Mouse (Mus musculus): ENCODE measurements at regions not wholly inside any gene's neighbourhood (a gene's known extent, or its start where the extent isn't known, plus 50 kb on each side); places are given as distances from the start of the nearest gene placed in this dataset.

GRCm38 (mm10) chr15:59716872-59717271 lies 299.5 kb downstream of the 4933412E24Rik start:
- H3K36me3 ChIP-seq (ENCODE audit: control insufficient read depth, insufficient read depth, low read length) = no peaks in the 10 kb centered on the region
- no peak for TF ChIP-seq CTCF (IDR thresholded peaks at IDR 0.05; ENCODE audit: extremely low read depth, insufficient read length, insufficient replicate concordance, low read depth, low read length)
- no peak for TF ChIP-seq POLR2A (IDR thresholded peaks at IDR 0.05; ENCODE audit: low read depth, low read length)
- H3K27me3 ChIP-seq (ENCODE audit: control insufficient read depth, insufficient read depth, low read length) = no peaks in the 10 kb centered on the region
- no peak overlapping the region for H3K27ac ChIP-seq (ENCODE audit: insufficient read depth, low read depth, low read length)
- 79% methylated on average over 6 of the region's 6 CpGs for WGBS
- H3K4me1 ChIP-seq (ENCODE audit: control insufficient read depth, insufficient read depth, insufficient read length, low read length) = peaks cover 19% of the 10 kb centered on the region
- no peak overlapping the region for H3K4me3 ChIP-seq (ENCODE audit: low read depth, low read length)

GRCm38 (mm10) chr15:59715951-59716350 lies 300.5 kb downstream of the 4933412E24Rik start:
- peaks cover 15% of the 10 kb centered on the region for H3K4me1 ChIP-seq (ENCODE audit: control insufficient read depth, insufficient read depth, insufficient read length, low read length)
- WGBS = 32% methylated on average over 3 of the region's 3 CpGs
- TF ChIP-seq POLR2A (IDR thresholded peaks at IDR 0.05; ENCODE audit: low read depth, low read length) = no peak
- no peak for TF ChIP-seq CTCF (IDR thresholded peaks at IDR 0.05; ENCODE audit: extremely low read depth, insufficient read length, insufficient replicate concordance, low read depth, low read length)
- H3K27me3 ChIP-seq (ENCODE audit: control insufficient read depth, insufficient read depth, low read length) = no peaks in the 10 kb centered on the region
- H3K36me3 ChIP-seq (ENCODE audit: control insufficient read depth, insufficient read depth, low read length) = no peaks in the 10 kb centered on the region
- no peak overlapping the region for H3K4me3 ChIP-seq (ENCODE audit: low read depth, low read length)
- no peak overlapping the region for H3K27ac ChIP-seq (ENCODE audit: insufficient read depth, low read depth, low read length)

- no peak for TF ChIP-seq CTCF (IDR thresholded peaks at IDR 0.05; ENCODE audit: extremely low read depth, insufficient read length, insufficient replicate concordance, low read depth, low read length)
- no peak for TF ChIP-seq POLR2A (IDR thresholded peaks at IDR 0.05; ENCODE audit: low read depth, low read length)
- WGBS = 76% methylated on average over 8 of the region's 8 CpGs
- H3K4me1 ChIP-seq (ENCODE audit: control insufficient read depth, insufficient read depth, insufficient read length, low read length) = peaks cover 6% of the 10 kb centered on the region; the same call in 1 of the 2 replicates
- no peak overlapping the region for H3K4me3 ChIP-seq (ENCODE audit: low read depth, low read length)
- H3K36me3 ChIP-seq (ENCODE audit: control insufficient read depth, insufficient read depth, low read length) = no peaks in the 10 kb centered on the region
- no peaks in the 10 kb centered on the region for H3K27me3 ChIP-seq (ENCODE audit: control insufficient read depth, insufficient read depth, low read length)
- H3K27ac ChIP-seq (ENCODE audit: insufficient read depth, low read depth, low read length) = no peak overlapping the region
Measured at GRCm38 (mm10) chr15:59713965-59714739, 302.3 kb downstream of the 4933412E24Rik start.

GRCm38 (mm10) chr15:59712077-59712752 lies 304.2 kb downstream of the 4933412E24Rik start:
- Histone ChIP-seq H3K27me3 (ENCODE audit: control insufficient read depth, insufficient read depth, low read length) (no peaks in the 10 kb centered on the region), H3K27ac (ENCODE audit: insufficient read depth, low read depth, low read length) (no peak overlapping the region), H3K4me3 (ENCODE audit: low read depth, low read length) (no peak overlapping the region), H3K4me1 (ENCODE audit: control insufficient read depth, insufficient read depth, insufficient read length, low read length) (no peaks in the 10 kb centered on the region; the same call in 1 of the 2 replicates), H3K36me3 (ENCODE audit: control insufficient read depth, insufficient read depth, low read length) (no peaks in the 10 kb centered on the region)
- 68% methylated on average over 5 of the region's 5 CpGs for WGBS
- TF ChIP-seq CTCF (IDR thresholded peaks at IDR 0.05; ENCODE audit: extremely low read depth, insufficient read length, insufficient replicate concordance, low read depth, low read length) (no peak), POLR2A (IDR thresholded peaks at IDR 0.05; ENCODE audit: low read depth, low read length) (no peak)

GRCm38 (mm10) chr15:59709925-59710324 lies 306.5 kb downstream of the 4933412E24Rik start:
- Histone ChIP-seq H3K4me1 (ENCODE audit: control insufficient read depth, insufficient read depth, insufficient read length, low read length) (no peaks in the 10 kb centered on the region), H3K27ac (ENCODE audit: insufficient read depth, low read depth, low read length) (no peak overlapping the region), H3K36me3 (ENCODE audit: control insufficient read depth, insufficient read depth, low read length) (no peaks in the 10 kb centered on the region), H3K4me3 (ENCODE audit: low read depth, low read length) (no peak overlapping the region), H3K27me3 (ENCODE audit: control insufficient read depth, insufficient read depth, low read length) (no peaks in the 10 kb centered on the region)
- TF ChIP-seq CTCF (IDR thresholded peaks at IDR 0.05; ENCODE audit: extremely low read depth, insufficient read length, insufficient replicate concordance, low read depth, low read length) (no peak), POLR2A (IDR thresholded peaks at IDR 0.05; ENCODE audit: low read depth, low read length) (no peak)
- WGBS = 92% methylated on average over 2 of the region's 2 CpGs

GRCm38 (mm10) chr15:59708402-59708801 lies 308.0 kb downstream of the 4933412E24Rik start:
- H3K4me1 ChIP-seq (ENCODE audit: control insufficient read depth, insufficient read depth, insufficient read length, low read length) = no peaks in the 10 kb centered on the region
- no peak overlapping the region for H3K4me3 ChIP-seq (ENCODE audit: low read depth, low read length)
- no peak for TF ChIP-seq POLR2A (IDR thresholded peaks at IDR 0.05; ENCODE audit: low read depth, low read length)
- no peak for TF ChIP-seq CTCF (IDR thresholded peaks at IDR 0.05; ENCODE audit: extremely low read depth, insufficient read length, insufficient replicate concordance, low read depth, low read length)
- H3K36me3 ChIP-seq (ENCODE audit: control insufficient read depth, insufficient read depth, low read length) = no peaks in the 10 kb centered on the region
- no peaks in the 10 kb centered on the region for H3K27me3 ChIP-seq (ENCODE audit: control insufficient read depth, insufficient read depth, low read length)
- H3K27ac ChIP-seq (ENCODE audit: insufficient read depth, low read depth, low read length) = no peak overlapping the region

- Histone ChIP-seq H3K27me3 (ENCODE audit: control insufficient read depth, insufficient read depth, low read length) (no peaks in the 10 kb centered on the region), H3K36me3 (ENCODE audit: control insufficient read depth, insufficient read depth, low read length) (no peaks in the 10 kb centered on the region), H3K4me1 (ENCODE audit: control insufficient read depth, insufficient read depth, insufficient read length, low read length) (no peaks in the 10 kb centered on the region), H3K27ac (ENCODE audit: insufficient read depth, low read depth, low read length) (no peak overlapping the region), H3K4me3 (ENCODE audit: low read depth, low read length) (no peak overlapping the region)
- 70% methylated on average over 8 of the region's 8 CpGs for WGBS
- TF ChIP-seq CTCF (IDR thresholded peaks at IDR 0.05; ENCODE audit: extremely low read depth, insufficient read length, insufficient replicate concordance, low read depth, low read length) (no peak), POLR2A (IDR thresholded peaks at IDR 0.05; ENCODE audit: low read depth, low read length) (no peak)
Measured at GRCm38 (mm10) chr15:59707081-59707480, 309.3 kb downstream of the 4933412E24Rik start.

Measured in small intestine, adult 2 months (tissue).